Mouse (Mus musculus): Measurements from ENCODE around the gene Ccr4.

Ccr4 gene

GRCm38 (mm10) chr9:114468217-114468616, 36.5 kb downstream of the Ccr4 start:
- no peak for DNase-seq

- no peak for DNase-seq
These were observed 37.8 kb downstream of the Ccr4 start for GRCm38 (mm10) chr9:114466871-114467270.

GRCm38 (mm10) chr9:114465442-114465841, 39.3 kb downstream of the Ccr4 start:
- no peak for DNase-seq

GRCm38 (mm10) chr9:114462569-114462968, 42.1 kb downstream of the Ccr4 start:
- DNase-seq: no peak

- no peak for DNase-seq
These were observed 46.3 kb downstream of the Ccr4 start for GRCm38 (mm10) chr9:114458436-114458835.

- DNase-seq: no peak
These were observed 49.3 kb downstream of the Ccr4 start for GRCm38 (mm10) chr9:114455420-114455819.

GRCm38 (mm10) chr9:114452418-114452817, 52.3 kb downstream of the Ccr4 start:
- no peak for DNase-seq

- no peak for DNase-seq
These were observed 53.1 kb downstream of the Ccr4 start for GRCm38 (mm10) chr9:114451615-114452014.

- no peak for DNase-seq
These were observed 55.5 kb downstream of the Ccr4 start for GRCm38 (mm10) chr9:114449120-114449754.

- no peak for DNase-seq
These were observed 56.0 kb downstream of the Ccr4 start for GRCm38 (mm10) chr9:114448700-114449099.

- DNase-seq: no peak
These were observed 57.8 kb downstream of the Ccr4 start for GRCm38 (mm10) chr9:114446887-114447286.

GRCm38 (mm10) chr9:114443351-114443750, 61.4 kb downstream of the Ccr4 start:
- DNase-seq: no peak

GRCm38 (mm10) chr9:114442893-114443292, 61.8 kb downstream of the Ccr4 start:
- no peak for DNase-seq

GRCm38 (mm10) chr9:114442225-114442624, 62.5 kb downstream of the Ccr4 start:
- DNase-seq: no peak

- DNase-seq: no peak
These were observed 64.2 kb downstream of the Ccr4 start for GRCm38 (mm10) chr9:114440548-114440947.

Data from kidney, postnatal 14 days (tissue).